Mouse (Mus musculus) hindbrain, embryonic 13.5 days (tissue): ENCODE data around the gene Vmn2r4. TPM values are rescaled to one million over a fixed set of nuclear protein-coding genes. Genes with fewer than 3 reads are reported as not detected.
"Not testable (repeated sequence)": the region's sequence is repeated elsewhere in the genome, so short reads cannot be mapped to it uniquely, and the experiment has no call there.

ENCODE experiments used
- ATAC-seq: fragments of 200-750 bp; cut with Nextera tagmentation; 2 replicates; pipeline ENCODE4 v1.8.0; 2017; ENCODE audit warnings: moderate TSS enrichment; ENCODE audit not compliant: low FRiP score
- H3K27ac ChIP-seq: fragments of 300-500 bp; sonication (generic); 2 replicates; pipeline ENCODE4 v1.5.1; 2015; ENCODE audit warnings: inconsistent platforms, mild to moderate bottlenecking, moderate library complexity
- H3K27me3 ChIP-seq: fragments of 300-500 bp; sonication (generic); 2 replicates; pipeline ENCODE4 v1.6.1; 2015; ENCODE audit warnings: mild to moderate bottlenecking, inconsistent platforms
- H3K36me3 ChIP-seq: fragments of 300-500 bp; sonication (generic); 2 replicates; pipeline ENCODE4 v1.6.1; 2015; ENCODE audit warnings: mild to moderate bottlenecking, inconsistent platforms
- H3K4me1 ChIP-seq: fragments of 300-500 bp; sonication (generic); replicated peaks from 2 replicates; pipeline ENCODE4 v1.6.1; 2015; ENCODE audit warnings: inconsistent platforms
- H3K4me2 ChIP-seq: fragments of 300-500 bp; sonication (generic); 2 replicates; pipeline ENCODE4 v1.6.1; 2015; ENCODE audit warnings: inconsistent platforms, mild to moderate bottlenecking, moderate library complexity
- H3K4me3 ChIP-seq: fragments of 300-500 bp; sonication (generic); 2 replicates; pipeline ENCODE4 v1.5.1; 2015; ENCODE audit warnings: mild to moderate bottlenecking, inconsistent platforms
- H3K9ac ChIP-seq: fragments of 300-500 bp; sonication (generic); 2 replicates; pipeline ENCODE4 v1.6.1; 2015; ENCODE audit warnings: mild to moderate bottlenecking, inconsistent platforms
- H3K9me3 ChIP-seq: fragments of 300-500 bp; sonication (generic); 2 replicates; pipeline ENCODE4 v1.6.1; 2016; ENCODE audit warnings: inconsistent platforms
- WGBS: fragments of 180-500 bp; shearing (Covaris S2); methylation state at CpG from one replicate; pipeline ENCODE4 v1.1.7; 2015; 5-methylcytosine and 5-hydroxymethylcytosine counted together
- polyA plus RNA-seq: library from polyadenylated mRNA; unstranded; fragments of >200 nt; fragmentation: Nextera tagmentation; extraction: Ambion mirVana; gene quantifications from 2 replicates; pipeline ENCODE4 v1.2.1, GENCODE M21; 2015

Gene Vmn2r4
- polyA plus RNA-seq: not detected in 2 replicates

DNA sequence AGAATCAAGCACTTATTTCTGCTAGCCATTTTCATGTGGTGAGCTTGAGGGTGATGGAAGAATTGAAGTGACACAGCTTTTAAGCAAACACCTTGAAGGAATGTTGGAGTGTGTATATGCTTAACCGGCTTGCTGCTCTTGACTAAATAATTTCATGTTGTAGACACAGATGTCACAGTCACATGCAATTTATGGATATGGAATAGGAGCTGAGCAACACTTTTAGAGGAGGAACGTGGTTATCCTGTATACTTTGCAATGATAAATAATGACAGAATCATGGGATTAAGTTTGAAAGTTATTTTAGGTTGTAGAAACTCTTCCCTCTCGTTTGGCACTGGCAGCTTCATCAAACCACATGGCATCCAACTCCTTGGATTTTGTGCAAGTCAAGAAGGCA, at the start of gene Vmn2r4:
TSS of gene Vmn2r4 (minus strand) at position 101 of the 400 bp plus-strand sequence.
- not testable (repeated sequence) for H3K36me3 ChIP-seq, H3K9ac ChIP-seq

GRCm38 (mm10) chr3:64434261-64434660, 19.1 kb upstream of the Vmn2r4 start:
- not testable (repeated sequence) for H3K36me3 ChIP-seq, H3K4me2 ChIP-seq, H3K9ac ChIP-seq, H3K27me3 ChIP-seq, H3K4me1 ChIP-seq, ATAC-seq, H3K27ac ChIP-seq, H3K9me3 ChIP-seq, H3K4me3 ChIP-seq
- 89% methylated on average over 7 of the region's 7 CpGs for WGBS

More for the DNA sequence above, at the start of gene Vmn2r4:
- H3K27ac ChIP-seq, H3K4me2 ChIP-seq, ATAC-seq, H3K4me1 ChIP-seq, H3K27me3 ChIP-seq, H3K9me3 ChIP-seq, H3K4me3 ChIP-seq: not testable (repeated sequence)
- WGBS: 87% methylated on average over 3 of the region's 3 CpGs

DNA sequence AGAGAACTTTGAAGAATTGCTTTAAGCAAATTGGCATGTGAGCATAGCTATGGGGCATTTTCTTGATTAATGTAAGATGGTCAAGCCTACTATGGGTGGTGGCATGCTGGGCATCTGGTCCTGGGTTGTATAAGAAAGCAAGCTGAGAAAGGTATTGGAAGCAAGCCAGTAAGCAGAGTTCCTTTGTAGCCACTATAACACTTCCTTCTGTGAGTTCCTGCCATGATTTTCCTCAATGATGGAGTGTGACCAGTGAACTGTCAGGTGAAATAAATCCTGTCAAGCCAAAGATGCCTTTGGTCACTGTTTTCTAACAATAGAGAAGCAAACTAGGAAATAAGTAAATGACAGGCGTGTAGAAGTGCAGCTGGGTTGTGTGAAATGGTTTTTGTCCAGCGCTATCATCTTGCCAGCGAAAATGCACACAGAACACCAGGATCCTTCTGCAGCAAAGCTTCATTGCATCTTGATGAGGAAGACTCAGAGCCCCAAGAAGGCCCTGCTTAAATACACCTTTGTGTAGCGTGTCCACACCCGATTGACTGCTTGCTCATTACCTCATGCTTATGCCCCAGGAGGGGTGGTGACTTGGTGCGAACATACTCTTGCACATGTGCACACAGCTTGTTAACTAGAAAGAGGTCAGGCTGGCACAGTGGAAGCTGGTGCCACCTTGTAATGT, 13.1 kb upstream of the Vmn2r4 start:
- not testable (repeated sequence) for H3K9me3 ChIP-seq, H3K4me3 ChIP-seq, H3K27ac ChIP-seq, H3K4me1 ChIP-seq, H3K27me3 ChIP-seq, H3K9ac ChIP-seq, H3K4me2 ChIP-seq, H3K36me3 ChIP-seq
- WGBS: 78% methylated on average over 6 of the region's 6 CpGs
- ATAC-seq: peak; percentile 73

- H3K4me1 ChIP-seq, ATAC-seq, H3K9me3 ChIP-seq, H3K27me3 ChIP-seq, H3K36me3 ChIP-seq, H3K4me3 ChIP-seq, H3K9ac ChIP-seq, H3K4me2 ChIP-seq, H3K27ac ChIP-seq: not testable (repeated sequence)
- 85% methylated on average over 1 of the region's 1 CpGs for WGBS
These were observed 7.0 kb upstream of the Vmn2r4 start for GRCm38 (mm10) chr3:64422141-64422540.

- not testable (repeated sequence) for H3K4me1 ChIP-seq, H3K9ac ChIP-seq, H3K4me3 ChIP-seq, H3K36me3 ChIP-seq, H3K9me3 ChIP-seq, H3K4me2 ChIP-seq, ATAC-seq, H3K27ac ChIP-seq, H3K27me3 ChIP-seq
- 83% methylated on average over 1 of the region's 1 CpGs for WGBS
These were observed 2.3 kb upstream of the Vmn2r4 start for GRCm38 (mm10) chr3:64417477-64417876.

DNA sequence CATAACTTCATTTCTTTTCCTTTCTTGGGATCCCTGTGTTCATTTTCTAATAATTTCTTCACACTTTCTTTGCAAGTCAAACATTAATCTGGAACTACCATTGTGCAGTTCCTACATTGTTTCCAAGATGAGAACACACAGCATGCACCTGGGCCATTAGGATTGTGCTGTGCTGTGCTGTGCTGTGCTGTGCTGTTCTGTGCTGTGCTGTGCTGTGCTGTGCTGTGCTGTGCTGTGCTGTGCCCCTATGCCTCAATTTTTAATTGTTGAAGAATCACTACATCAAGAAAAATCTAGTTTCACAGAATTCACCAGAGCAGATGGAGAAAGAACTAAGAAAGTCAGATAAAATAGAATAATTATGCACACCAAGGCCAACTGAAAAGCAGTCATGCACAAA, 915 bp downstream of the Vmn2r4 start:
- not testable (repeated sequence) for ATAC-seq, H3K9ac ChIP-seq, H3K27ac ChIP-seq

DNA sequence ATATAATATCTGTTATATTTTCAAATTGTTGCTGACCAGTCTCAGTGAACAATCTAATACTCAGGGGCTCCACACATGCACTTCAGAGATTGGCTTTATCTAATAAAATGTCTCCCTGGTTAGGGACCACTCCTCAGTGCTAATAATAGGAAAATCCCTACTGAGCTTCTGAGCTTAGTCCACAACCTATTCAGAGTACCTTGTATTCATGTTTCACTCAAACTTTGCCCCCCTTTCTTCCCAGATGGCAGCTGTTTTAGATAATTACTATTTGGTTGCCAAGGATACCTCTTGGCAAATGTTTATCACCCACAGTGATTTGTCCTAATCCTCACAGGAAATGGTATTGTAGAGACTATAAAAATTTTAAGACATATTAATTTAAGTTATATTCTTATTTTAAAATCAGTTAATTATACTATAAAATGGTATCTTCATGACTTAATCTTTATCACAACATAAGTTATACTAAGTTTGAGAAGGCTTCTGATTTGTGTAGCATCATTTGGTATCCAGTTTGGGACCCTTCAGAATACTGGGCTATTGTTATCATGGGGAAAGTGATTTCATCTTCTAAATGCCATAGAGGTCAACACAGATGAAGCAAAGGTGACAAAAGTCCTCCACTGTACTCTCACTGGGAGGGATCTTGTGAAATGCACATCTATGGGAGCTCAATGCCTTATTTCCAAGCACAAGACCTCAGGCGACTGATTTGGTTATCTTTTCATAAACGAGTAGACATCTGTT, 55.7 kb downstream of the Vmn2r4 start:
- Histone ChIP-seq H3K27me3 (no peaks in the 10 kb centered on the region), H3K4me3 (no peak overlapping the region), H3K36me3 (no peaks in the 10 kb centered on the region), H3K27ac (no peak overlapping the region), H3K9ac (no peak overlapping the region), H3K9me3 (no peaks in the 10 kb centered on the region), H3K4me2 (no peak overlapping the region), H3K4me1 (no peaks in the 10 kb centered on the region)
- ATAC-seq: 0 out of 2 replicates have a peak, but pooled peaks have one; percentile 39
- 51% methylated on average over 2 of the region's 2 CpGs for WGBS

More for the DNA sequence above, 915 bp downstream of the Vmn2r4 start:
- H3K9me3 ChIP-seq, H3K4me1 ChIP-seq, H3K4me2 ChIP-seq, H3K36me3 ChIP-seq, H3K27me3 ChIP-seq, H3K4me3 ChIP-seq: not testable (repeated sequence)

Other genes starting within 250 kb of the Vmn2r4 start
- gene Vmn2r3, start 125.7 kb downstream of the Vmn2r4 start, polyA plus RNA-seq: not detected in 2 replicates
- not detected in 2 replicates for gene Vmn2r5, start 94.5 kb upstream of the Vmn2r4 start, polyA plus RNA-seq
- gene Vmn2r6, start 150.5 kb upstream of the Vmn2r4 start, polyA plus RNA-seq: not detected in 2 replicates